Mouse (Mus musculus) testis, adult 2 months (tissue): ENCODE measurements around the gene Gm49601.

Source experiments
- CTCF ChIP-seq: fragments of 200-500 bp; IDR thresholded peaks from 2 replicates; pipeline ENCODE4 v1.5.1; 2012; ENCODE audit warnings: low read depth, mild to moderate bottlenecking, inconsistent platforms, low read length, moderate library complexity; ENCODE audit not compliant: control insufficient read depth, insufficient read depth, insufficient replicate concordance
- POLR2A ChIP-seq: fragments of 200-500 bp; IDR thresholded peaks from 2 replicates; pipeline ENCODE4 v1.6.1; 2012; ENCODE audit warnings: low read depth, mild to moderate bottlenecking, inconsistent platforms, low read length, moderate library complexity; ENCODE audit not compliant: control insufficient read depth

GRCm38 (mm10) chr16:18583169-18583568 is 43.1 kb downstream of the Gm49601 start:
- no peak for TF ChIP-seq POLR2A
- no peak for TF ChIP-seq CTCF
